Mouse (Mus musculus): ENCODE results near the gene Fam71b. TPM values are rescaled to one million over a fixed set of nuclear protein-coding genes. Genes with fewer than 3 reads are reported as not detected.
A peak's percentile ranks its signal among the peaks of the same experiment; 100 is the strongest.

The Fam71b gene
- total and polyA plus RNA-seq, 3 experiments: not detected

DNA sequence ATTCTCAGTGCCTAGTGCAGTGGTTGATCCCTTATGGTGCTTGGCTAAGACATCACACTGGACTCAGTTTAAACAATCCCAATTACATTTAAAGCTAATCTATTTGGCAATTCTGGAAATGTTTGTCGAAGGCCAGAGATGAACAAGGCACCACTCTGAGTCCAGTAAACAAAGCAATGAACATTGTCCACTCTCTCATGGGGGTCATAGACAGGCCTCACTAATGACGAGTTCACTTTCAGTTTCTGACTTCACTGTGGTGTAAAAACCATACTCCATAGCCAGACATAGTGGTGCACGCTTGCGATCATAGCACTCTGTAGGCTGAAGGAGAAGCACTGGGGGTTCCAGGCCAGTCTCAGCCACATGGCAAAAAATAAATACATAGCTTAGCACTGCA is 25.9 kb upstream of the Fam71b start:
- Histone ChIP-seq H3K4me1 (ENCODE audit: control insufficient read depth in 1 of 2, insufficient read depth in 2 of 2, low read length in 2 of 2) (no peaks in the 10 kb centered on the region), H3K9me3 (replicated peaks; ENCODE audit: insufficient read depth, low read length) (no peaks in the 10 kb centered on the region), H3K27me3 (ENCODE audit: control insufficient read depth in 1 of 2, insufficient read depth in 2 of 2, low read length in 2 of 2) (peaks cover 3 to 9% of the 10 kb centered on the region in 2 experiments), H3K36me3 (ENCODE audit: control insufficient read depth in 1 of 2, insufficient read depth in 2 of 2, low read length in 2 of 2) (no peaks in the 10 kb centered on the region), H3K4me3 (ENCODE audit: control insufficient read depth in 1 of 2, insufficient read depth in 1 of 2, low read depth in 2 of 2, low read length in 2 of 2) (no peak overlapping the region), H3K9ac (ENCODE audit: control insufficient read depth, low read depth, low read length, poor library complexity, severe bottlenecking) (no peak overlapping the region), H3K79me2 (ENCODE audit: control insufficient read depth, insufficient read depth, low read length, poor library complexity) (no peaks in the 10 kb centered on the region), H3K27ac (ENCODE audit: control insufficient read depth, low read depth, low read length) (no peak overlapping the region)
- no peak for TF ChIP-seq MAX (IDR thresholded peaks at IDR 0.05; ENCODE audit: low read length)
- no peak for TF ChIP-seq HCFC1 (IDR thresholded peaks at IDR 0.05; ENCODE audit: low read depth, low read length)
- TF ChIP-seq ETS1 (IDR thresholded peaks at IDR 0.05; ENCODE audit: low read depth, low read length): no peak
- TF ChIP-seq ELF1 (IDR thresholded peaks at IDR 0.05; ENCODE audit: low read depth, low read length): no peak
- TF ChIP-seq USF1 (IDR thresholded peaks at IDR 0.05; ENCODE audit: low read depth, low read length): no peak
- no peak for TF ChIP-seq MYB (IDR thresholded peaks at IDR 0.05; ENCODE audit: low read depth, low read length)
- TF ChIP-seq USF2 (IDR thresholded peaks at IDR 0.05; ENCODE audit: borderline replicate concordance in 1 of 2, insufficient read depth in 1 of 2, low read depth in 1 of 2, low read length in 2 of 2): no peak
- TF ChIP-seq NRF1 (IDR thresholded peaks at IDR 0.05; ENCODE audit: insufficient read depth, low read depth, low read length, poor library complexity, severe bottlenecking): no peak
- TF ChIP-seq GABPA (IDR thresholded peaks at IDR 0.05; ENCODE audit: low read depth, low read length): no peak
- TF ChIP-seq MXI1 (IDR thresholded peaks at IDR 0.05; ENCODE audit: low read depth, low read length): no peak
- no peak for TF ChIP-seq KAT2A (conservative IDR thresholded peaks at IDR 0.05; ENCODE audit: low read depth, low read length)
- no peak for TF ChIP-seq ZC3H11A (IDR thresholded peaks at IDR 0.05; ENCODE audit: low read depth, low read length)
- no peak for TF ChIP-seq ZKSCAN1 (IDR thresholded peaks at IDR 0.05; ENCODE audit: low read depth, low read length)
- TF ChIP-seq MAFK (IDR thresholded peaks at IDR 0.05; ENCODE audit: borderline replicate concordance, low read depth, low read length): no peak
- no peak for TF ChIP-seq BHLHE40 (IDR thresholded peaks at IDR 0.05; ENCODE audit: borderline replicate concordance, low read depth, low read length)
- TF ChIP-seq EP300 (IDR thresholded peaks at IDR 0.05; ENCODE audit: low read depth in 1 of 2, low read length in 2 of 2): no peak
- TF ChIP-seq SIN3A (IDR thresholded peaks at IDR 0.05; ENCODE audit: low read length): no peak
- DNase-seq (ENCODE audit: low read depth, low spot score): no peak

DNA sequence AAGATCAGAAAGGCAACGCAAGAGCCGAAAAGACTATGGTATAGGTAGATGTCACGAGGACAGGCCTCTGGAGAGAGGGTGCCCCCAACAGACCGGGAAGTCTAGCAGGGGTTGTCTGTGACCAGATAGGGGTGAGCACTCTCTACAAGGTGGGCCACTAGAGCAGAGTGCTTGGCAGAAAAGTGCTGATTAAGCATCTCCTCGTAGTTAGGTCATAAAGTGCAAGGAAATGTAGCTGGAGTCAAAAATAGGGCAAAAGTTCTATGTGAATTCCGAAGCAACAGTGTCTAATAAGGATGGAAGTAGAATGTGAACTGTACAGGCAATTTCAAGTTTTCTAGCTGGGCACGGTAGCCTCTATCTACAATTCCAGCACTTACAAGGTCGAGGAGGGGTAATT is 25.1 kb upstream of the Fam71b start:
- peaks cover 5 to 9% of the 10 kb centered on the region in 2 experiments for H3K27me3 ChIP-seq (ENCODE audit: control insufficient read depth in 1 of 2, insufficient read depth in 2 of 2, low read length in 2 of 2)
- H3K9ac ChIP-seq (ENCODE audit: control insufficient read depth, low read depth, low read length, poor library complexity, severe bottlenecking): no peak overlapping the region
- no peaks in the 10 kb centered on the region for H3K4me1 ChIP-seq (ENCODE audit: control insufficient read depth in 1 of 2, insufficient read depth in 2 of 2, low read length in 2 of 2)
- no peaks in the 10 kb centered on the region for H3K36me3 ChIP-seq (ENCODE audit: control insufficient read depth in 1 of 2, insufficient read depth in 2 of 2, low read length in 2 of 2)
- no peaks in the 10 kb centered on the region for H3K9me3 ChIP-seq (replicated peaks; ENCODE audit: insufficient read depth, low read length)
- no peaks in the 10 kb centered on the region for H3K79me2 ChIP-seq (ENCODE audit: control insufficient read depth, insufficient read depth, low read length, poor library complexity)
- no peak overlapping the region for H3K4me3 ChIP-seq (ENCODE audit: control insufficient read depth in 1 of 2, insufficient read depth in 1 of 2, low read depth in 2 of 2, low read length in 2 of 2)
- H3K27ac ChIP-seq (ENCODE audit: control insufficient read depth, low read depth, low read length): no peak overlapping the region
- no peak for TF ChIP-seq ZC3H11A (IDR thresholded peaks at IDR 0.05; ENCODE audit: low read depth, low read length)
- peak; percentile 47; the same call in 1 of the 2 replicates for TF ChIP-seq MAFK (IDR thresholded peaks at IDR 0.05; ENCODE audit: borderline replicate concordance, low read depth, low read length)
- no peak for DNase-seq (ENCODE audit: low read depth, low spot score)
